Mouse (Mus musculus) adipocyte (in vitro differentiated cells): ENCODE measurements around the gene Ppp3ca.

Source experiments
- DNase-seq: peaks from one replicate; pipeline ENCODE4 v3.0.0-alpha.2; 2016; ENCODE audit warnings: low spot score

The Ppp3ca gene

GRCm38 (mm10) chr3:136765569-136765968, 95.6 kb downstream of the Ppp3ca start:
- no peak for DNase-seq

GRCm38 (mm10) chr3:136768775-136769485, 99.0 kb downstream of the Ppp3ca start:
- no peak for DNase-seq

- DNase-seq: no peak
These were observed 99.6 kb downstream of the Ppp3ca start for GRCm38 (mm10) chr3:136769486-136769882.

GRCm38 (mm10) chr3:136771700-136772099, 101.8 kb downstream of the Ppp3ca start:
- no peak for DNase-seq

GRCm38 (mm10) chr3:136773217-136773616, 103.3 kb downstream of the Ppp3ca start:
- no peak for DNase-seq

- peak; percentile 12 for DNase-seq
These were observed 104.3 kb downstream of the Ppp3ca start for GRCm38 (mm10) chr3:136774196-136774595.

- DNase-seq: no peak
These were observed 106.6 kb downstream of the Ppp3ca start for GRCm38 (mm10) chr3:136776525-136776924.

GRCm38 (mm10) chr3:136777380-136777779, 107.5 kb downstream of the Ppp3ca start:
- no peak for DNase-seq

GRCm38 (mm10) chr3:136777787-136778216, 107.9 kb downstream of the Ppp3ca start:
- DNase-seq: no peak

GRCm38 (mm10) chr3:136780321-136780720, 110.4 kb downstream of the Ppp3ca start:
- no peak for DNase-seq

- no peak for DNase-seq
These were observed 112.1 kb downstream of the Ppp3ca start for GRCm38 (mm10) chr3:136782058-136782457.

GRCm38 (mm10) chr3:136785686-136786085, 115.8 kb downstream of the Ppp3ca start:
- DNase-seq: no peak

GRCm38 (mm10) chr3:136790261-136790871, 120.4 kb downstream of the Ppp3ca start:
- DNase-seq: no peak

- no peak for DNase-seq
These were observed 121.5 kb downstream of the Ppp3ca start for GRCm38 (mm10) chr3:136791404-136791803.

- no peak for DNase-seq
These were observed 122.0 kb downstream of the Ppp3ca start for GRCm38 (mm10) chr3:136791946-136792345.

GRCm38 (mm10) chr3:136793411-136793810, 123.5 kb downstream of the Ppp3ca start:
- peak; percentile 20 for DNase-seq

GRCm38 (mm10) chr3:136794426-136795217, 124.7 kb downstream of the Ppp3ca start:
- DNase-seq: peak; percentile 61

GRCm38 (mm10) chr3:136798896-136799295, 129.0 kb downstream of the Ppp3ca start:
- DNase-seq: no peak

GRCm38 (mm10) chr3:136802595-136802994, 132.7 kb downstream of the Ppp3ca start:
- DNase-seq: peak; percentile 20

- DNase-seq: no peak
These were observed 136.0 kb downstream of the Ppp3ca start for GRCm38 (mm10) chr3:136805897-136806296.

GRCm38 (mm10) chr3:136810271-136810670, 140.3 kb downstream of the Ppp3ca start:
- no peak for DNase-seq

- DNase-seq: no peak
These were observed 142.2 kb downstream of the Ppp3ca start for GRCm38 (mm10) chr3:136812162-136812561.

- no peak for DNase-seq
These were observed 142.9 kb downstream of the Ppp3ca start for GRCm38 (mm10) chr3:136812791-136813190.
